Mouse (Mus musculus) ovary, adult 18-20 months (tissue): ENCODE measurements around the gene Pi4ka.

Experiments used
- DNase-seq: peaks from one replicate; pipeline ENCODE4 v3.0.0; 2022; ENCODE audit warnings: low spot score, mixed read lengths

The Pi4ka gene

GRCm38 (mm10) chr16:17334574-17334973, 71.5 kb downstream of the Pi4ka start:
- no peak for DNase-seq

DNA sequence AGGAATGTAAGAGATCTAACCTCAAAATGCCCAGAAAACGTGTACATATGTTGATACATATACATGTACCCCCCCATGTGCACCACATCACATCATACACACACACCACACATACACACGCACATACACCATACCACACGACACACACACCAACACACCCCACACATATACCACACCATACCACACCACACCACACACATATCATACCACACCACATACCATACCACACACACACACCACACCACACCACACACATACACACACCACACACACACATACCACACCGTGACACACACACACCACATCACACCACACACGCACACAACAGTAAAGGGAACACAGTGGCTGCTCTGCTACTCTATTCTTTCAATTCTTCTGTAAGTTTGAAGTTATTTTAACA, 74.3 kb downstream of the Pi4ka start:
- no peak for DNase-seq

DNA sequence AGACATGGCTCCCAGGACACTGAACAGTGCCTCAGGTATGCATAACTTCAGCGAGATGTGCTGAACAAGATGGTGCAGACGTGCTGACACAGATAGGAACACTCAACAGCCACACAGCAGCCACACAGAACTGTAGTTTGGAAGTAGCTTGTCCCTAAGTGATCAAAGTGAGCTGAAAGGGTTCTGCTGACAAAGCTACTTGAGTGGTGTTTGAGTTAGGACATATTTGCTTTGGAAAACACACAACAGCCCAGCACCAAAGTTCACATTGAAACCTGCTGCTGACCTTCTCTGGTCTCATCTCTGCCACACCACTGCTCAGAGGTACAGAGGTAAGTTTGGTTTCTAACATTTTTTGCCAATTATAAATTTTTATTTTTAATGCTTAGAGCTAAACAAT, 75.0 kb downstream of the Pi4ka start, which contains the start of gene Serpind1:
Serpind1 (plus strand) TSS at position 256 of the 400 bp plus-strand sequence.
- no peak for DNase-seq

DNA sequence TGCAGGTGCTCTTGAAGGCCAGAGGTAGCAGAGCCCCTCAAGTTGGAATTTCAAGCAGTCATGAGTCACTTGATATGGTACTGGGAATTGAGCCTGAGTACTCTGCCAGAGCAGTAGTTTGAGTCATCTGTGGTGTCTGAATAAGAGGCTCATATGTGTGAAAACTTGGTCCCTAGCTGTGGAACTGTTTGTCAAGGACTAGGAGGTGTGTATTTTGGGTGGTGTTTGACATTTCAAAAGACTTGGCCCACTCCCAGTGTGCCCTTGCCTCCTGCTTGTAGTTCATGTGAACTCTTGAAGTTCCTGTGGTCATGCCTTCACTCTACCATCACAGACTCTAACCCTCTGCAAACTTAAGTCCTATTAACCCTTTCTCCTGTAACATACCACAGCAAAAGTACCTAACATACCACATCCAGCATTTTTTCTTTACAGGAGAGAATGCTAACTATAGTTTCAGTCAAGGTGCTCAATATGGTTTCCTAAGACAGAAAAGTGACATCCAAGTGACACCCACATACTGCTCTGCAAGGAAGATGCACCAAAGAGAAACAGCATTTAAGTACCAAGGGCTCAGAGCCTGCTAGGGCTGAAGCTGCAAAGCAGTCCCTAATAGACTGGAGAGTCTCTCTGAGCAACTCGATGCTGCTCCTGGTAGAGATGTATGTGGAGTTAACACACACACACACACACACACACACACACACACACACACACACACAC, 76.1 kb downstream of the Pi4ka start:
- no peak for DNase-seq

DNA sequence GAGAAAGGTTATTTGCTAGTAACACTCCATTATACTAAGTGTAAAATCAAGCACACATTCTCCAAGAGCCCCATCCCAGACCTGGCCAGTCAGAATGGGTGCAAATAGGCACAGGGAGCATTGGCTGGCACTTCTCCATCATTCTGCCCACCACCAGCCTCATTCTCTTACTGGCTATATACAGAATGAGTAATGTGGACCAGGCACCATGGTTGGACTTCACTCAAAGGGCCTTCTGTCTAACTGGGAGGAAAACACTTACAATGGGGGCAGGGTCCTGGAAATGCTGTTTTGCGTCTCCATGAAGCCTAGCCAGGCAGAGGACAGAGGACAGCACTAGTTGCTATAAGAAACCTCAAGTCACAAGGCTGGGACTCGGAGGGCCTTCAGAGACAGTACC, 80.0 kb downstream of the Pi4ka start:
- DNase-seq = no peak

DNA sequence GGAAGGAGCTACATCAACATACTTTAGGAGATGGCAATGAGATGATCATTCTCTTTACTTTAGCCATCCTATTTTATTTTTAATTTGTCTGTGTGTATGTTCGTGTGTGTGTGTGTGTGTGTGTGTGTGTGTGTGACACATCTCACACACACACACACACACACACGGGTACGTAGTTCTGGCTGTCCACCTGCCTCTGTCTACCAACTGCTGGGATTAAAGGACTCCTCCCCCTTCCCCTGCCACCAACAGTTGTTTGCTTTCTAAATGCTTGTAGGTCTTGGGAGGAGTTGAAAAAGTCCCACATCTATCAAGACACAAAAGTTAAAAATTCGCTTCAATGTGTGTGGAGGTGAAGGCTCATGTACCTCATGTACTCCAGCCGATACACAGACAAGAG, 81.4 kb downstream of the Pi4ka start:
- no peak for DNase-seq

GRCm38 (mm10) chr16:17321481-17321880, 84.6 kb downstream of the Pi4ka start:
- peak; percentile 6 for DNase-seq

DNA sequence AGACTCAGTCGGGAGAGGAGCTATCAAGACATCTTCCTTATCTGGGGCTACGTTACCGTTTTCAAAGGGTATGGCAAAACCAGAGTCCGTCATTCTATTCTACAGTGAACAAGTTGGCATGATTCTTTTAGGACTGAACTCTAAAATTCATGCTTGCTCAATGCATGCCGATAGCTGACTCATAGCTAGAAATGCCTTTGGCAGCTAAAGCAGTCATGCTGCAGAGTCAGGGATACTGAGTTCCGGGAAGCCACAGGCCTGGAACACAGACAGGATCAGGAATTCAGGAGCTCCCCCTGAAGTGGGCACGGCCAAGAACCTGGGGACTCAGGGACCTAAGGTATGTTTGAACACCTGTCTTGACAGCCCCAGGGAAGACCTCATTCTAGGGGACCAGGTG, 89.6 kb downstream of the Pi4ka start:
- no peak for DNase-seq

DNA sequence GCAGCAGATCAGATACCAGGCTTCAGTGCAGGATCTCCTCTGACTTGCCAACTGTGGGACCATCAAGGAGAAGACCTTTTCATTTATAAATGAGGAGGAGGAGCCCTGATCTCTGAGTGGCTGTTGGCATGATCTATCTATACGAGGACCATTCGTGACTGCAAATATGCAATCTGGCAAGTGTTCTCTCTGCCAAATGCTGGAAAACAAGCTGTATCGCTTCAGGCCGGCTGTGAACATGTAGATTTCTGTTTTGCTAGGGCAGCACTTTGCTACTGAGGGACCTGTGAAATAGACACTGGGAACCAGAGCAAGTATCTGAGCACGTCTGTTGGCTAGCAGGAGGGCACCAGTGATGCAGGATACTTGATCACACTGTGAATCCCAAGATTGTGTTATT, 93.6 kb downstream of the Pi4ka start:
- no peak for DNase-seq

- DNase-seq = no peak
Observed at GRCm38 (mm10) chr16:17309036-17309435, 97.1 kb downstream of the Pi4ka start.

DNA sequence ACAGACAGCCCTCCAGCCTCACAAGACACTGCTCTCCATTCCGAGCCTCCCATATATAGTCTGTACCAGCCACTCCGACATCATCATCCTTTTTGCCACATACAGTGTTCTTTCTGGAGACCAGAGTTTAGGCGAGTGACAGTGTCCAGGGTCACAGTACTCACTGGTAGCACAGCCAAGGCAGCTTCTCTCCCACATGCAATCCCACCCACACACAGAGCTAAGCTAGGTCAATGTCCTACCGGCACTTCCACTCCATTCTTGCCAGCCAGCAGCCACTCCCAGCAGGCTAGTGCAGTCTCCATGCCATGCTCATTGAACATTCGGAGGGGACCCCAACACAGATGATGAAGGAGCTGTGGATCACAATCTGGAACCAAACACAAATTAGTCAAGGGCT, 98.7 kb downstream of the Pi4ka start:
- DNase-seq = no peak

GRCm38 (mm10) chr16:17303521-17304245, 102.4 kb downstream of the Pi4ka start:
- DNase-seq = no peak

GRCm38 (mm10) chr16:17300818-17301217, 105.3 kb downstream of the Pi4ka start:
- DNase-seq = no peak

DNA sequence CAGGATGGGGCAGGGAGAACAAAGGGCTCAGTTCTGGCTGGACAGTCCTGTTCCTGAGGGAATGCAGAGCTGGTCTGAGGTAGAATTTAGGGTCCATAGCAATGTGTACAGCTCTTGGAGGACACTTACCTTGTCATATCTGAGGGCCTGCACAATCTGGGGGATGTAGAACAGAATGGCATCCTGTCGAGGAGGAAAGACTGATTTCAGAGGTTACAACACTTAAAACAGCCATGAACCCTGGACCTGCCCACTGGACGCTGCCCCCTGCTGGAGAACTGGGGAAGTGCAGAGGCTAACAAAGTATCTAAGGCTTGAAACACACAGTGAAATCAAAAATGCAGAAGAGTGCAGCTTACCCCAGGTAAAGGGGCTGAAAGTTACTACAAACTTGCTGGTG, 113.4 kb downstream of the Pi4ka start:
- DNase-seq = no peak

- no peak for DNase-seq
Observed at GRCm38 (mm10) chr16:17291016-17291415, 115.1 kb downstream of the Pi4ka start.

DNA sequence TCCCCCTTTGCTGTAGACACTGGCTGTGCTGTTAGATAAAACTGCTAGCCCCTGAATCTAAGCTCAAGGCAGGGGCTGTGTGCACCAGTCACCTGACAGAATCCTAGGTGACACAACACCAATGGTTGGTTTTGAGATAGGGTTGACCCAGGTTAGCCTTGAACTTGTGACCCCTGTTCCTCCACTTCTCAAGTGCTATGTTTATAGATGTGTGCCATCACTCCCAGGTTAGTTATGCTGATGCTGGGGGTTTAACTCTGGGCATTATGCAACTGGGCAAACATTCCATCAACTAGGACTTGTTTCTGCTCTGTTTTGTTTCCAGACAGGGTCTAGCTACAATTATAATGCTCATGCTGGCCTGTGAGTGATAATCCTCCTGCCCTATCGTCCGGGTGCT, 119.0 kb downstream of the Pi4ka start:
- DNase-seq = no peak

DNA sequence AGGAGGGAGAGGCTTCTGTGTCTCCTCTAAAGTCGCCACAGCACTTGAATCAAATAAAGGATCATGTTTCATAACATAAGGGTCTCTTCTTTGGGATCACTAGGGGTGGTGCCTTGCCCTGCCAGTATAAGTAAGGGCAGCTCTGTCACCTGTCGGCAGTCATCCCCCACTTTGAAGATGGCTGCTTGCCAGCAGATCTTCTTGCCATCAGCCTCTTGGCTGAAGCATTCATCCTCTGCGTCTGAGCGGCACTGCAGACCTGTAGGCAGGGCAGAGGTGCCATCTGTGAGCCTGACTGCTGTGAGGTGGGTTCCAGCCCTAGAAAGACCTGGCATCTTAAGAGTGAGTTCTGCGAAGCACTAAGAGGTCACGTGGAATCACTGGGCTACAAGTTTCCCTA, 123.0 kb downstream of the Pi4ka start:
- no peak for DNase-seq

GRCm38 (mm10) chr16:17280471-17280870, 125.6 kb downstream of the Pi4ka start:
- peak; percentile 47 for DNase-seq

GRCm38 (mm10) chr16:17277342-17278211, 128.5 kb downstream of the Pi4ka start:
- no peak for DNase-seq

DNA sequence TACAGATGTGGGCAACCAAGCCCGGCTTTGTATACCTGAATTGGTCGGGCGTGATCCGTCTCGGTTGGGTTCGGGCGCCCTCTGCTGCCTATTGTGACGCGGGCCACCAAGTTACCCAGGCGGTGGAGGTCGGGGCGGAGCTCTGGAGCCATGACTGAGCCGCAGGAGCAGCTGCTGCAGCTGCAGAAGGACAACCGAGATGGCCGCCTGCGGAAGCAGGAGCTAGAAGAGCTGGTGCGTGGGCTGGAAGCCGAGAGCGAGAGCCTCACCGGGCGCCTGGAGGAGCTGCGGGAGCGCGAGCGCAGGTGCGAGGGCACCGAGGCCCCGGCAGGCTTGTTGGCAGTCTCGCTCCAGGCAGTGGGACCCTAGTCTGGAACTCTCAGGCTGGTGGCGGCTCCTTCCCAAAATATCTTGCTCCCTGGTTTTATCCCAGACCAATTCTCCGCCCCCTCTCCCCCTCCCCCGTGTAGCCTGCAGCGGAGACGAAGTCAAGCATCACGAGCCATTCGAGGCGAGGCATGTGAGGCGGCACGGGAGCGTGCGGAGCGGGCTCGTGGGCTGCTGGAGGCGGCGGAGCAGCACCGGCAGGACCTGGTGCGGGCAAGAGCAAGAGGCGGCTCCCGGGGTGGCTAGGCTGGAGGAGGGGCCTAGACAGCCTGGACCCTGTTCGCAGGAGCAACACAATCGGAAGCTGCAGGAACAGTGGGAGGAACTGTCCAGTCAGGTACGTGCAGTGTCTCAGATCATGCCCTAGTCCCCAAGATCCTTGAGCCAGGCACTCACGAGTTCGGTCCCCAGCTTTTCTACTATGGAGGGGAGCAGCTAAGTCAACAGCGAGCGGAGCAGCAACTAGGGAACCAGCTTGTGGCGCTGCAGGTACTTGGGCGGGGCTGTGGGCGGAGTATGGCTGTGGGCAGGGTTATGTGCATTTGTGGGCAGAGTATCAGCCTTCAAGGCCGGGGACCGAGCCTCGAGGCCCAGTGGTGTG, 129.7 kb downstream of the Pi4ka start:
- DNase-seq = peak; percentile 81

GRCm38 (mm10) chr16:17275721-17276120, 130.4 kb downstream of the Pi4ka start, which contains the start of gene Tmem191c:
TSS of gene Tmem191c (plus strand) at chr16:17276077.
- no peak for DNase-seq
